19 mouse cellular contexts compared by ENCODE assay signal in the genomic region with DNA sequence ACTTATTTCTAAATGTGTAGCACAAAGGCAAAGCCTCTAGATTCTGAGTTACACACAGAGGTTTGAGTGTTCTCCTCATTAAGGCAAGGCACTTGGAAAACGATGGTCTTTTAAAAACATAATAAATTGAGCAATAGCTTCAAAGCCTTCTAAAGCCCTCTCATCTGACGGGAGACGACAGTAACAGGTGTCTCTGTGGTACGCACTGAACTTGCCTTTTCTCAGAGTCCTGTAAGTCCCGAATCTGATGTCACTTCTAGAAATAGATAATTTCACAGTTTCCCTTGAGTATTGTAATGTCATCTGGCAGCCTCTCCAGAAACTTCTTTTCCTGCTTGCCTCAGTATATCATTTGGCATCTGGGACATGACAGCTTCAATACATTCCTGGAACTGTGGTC. TPM values are rescaled to one million over a fixed set of nuclear protein-coding genes. Genes with fewer than 3 reads are reported as not detected.
"Had no signal": no experiment of that assay in that cellular context is flagged by ENCODE, and none has a peak within 500 bp of the region (broad histone marks: within the 10 kb centered on the region; RNA-seq: fewer than 3 reads in every experiment).

No protein-coding gene starts in this region.

- H3K4me3 ChIP-seq: midbrain, embryonic 10.5 days; midbrain, embryonic 12.5 days; neural tube, embryonic 12.5 days; stomach, embryonic 15.5 days had no signal

- H3K36me3 ChIP-seq: midbrain, embryonic 10.5 days; midbrain, embryonic 12.5 days; neural tube, embryonic 12.5 days; stomach, embryonic 15.5 days had no signal

- H3K4me1 ChIP-seq: midbrain, embryonic 12.5 days; neural tube, embryonic 12.5 days; stomach, embryonic 15.5 days had no signal

- H3K27me3 ChIP-seq: midbrain, embryonic 12.5 days; neural tube, embryonic 12.5 days; stomach, embryonic 15.5 days had no signal

- H3K27ac ChIP-seq: midbrain, embryonic 10.5 days; midbrain, embryonic 12.5 days; neural tube, embryonic 12.5 days; stomach, embryonic 15.5 days; stomach, postnatal 0 days had no signal

- H3K9me3 ChIP-seq: midbrain, embryonic 10.5 days; midbrain, embryonic 12.5 days; neural tube, embryonic 12.5 days; stomach, embryonic 15.5 days had no signal

- DNase-seq: lung, adult 18-20 months; lung, embryonic 14.5 days; lung, postnatal 10 days; lung, postnatal 4 days; midbrain, embryonic 14.5 days; right cerebral cortex, postnatal 14 days; thymus, adult 2 months; thymus, postnatal 25 days; thymus, postnatal 4 days had no signal

RNA-seq across cellular contexts. Expression of gene Map3k7cl, which starts 21.0 kb away (rescaled TPM):
- total RNA-seq: megakaryocyte, adult 5-6 weeks; megakaryocyte-erythroid progenitor cell, adult 5-6 weeks; neutrophil, adult 5-6 weeks had no signal
- polyA plus RNA-seq: midbrain, embryonic 10.5 days; midbrain, embryonic 12.5 days; midbrain, embryonic 14.5 days; midbrain, embryonic 16.5 days; neural tube, embryonic 12.5 days; neural tube, embryonic 14.5 days had no signal
